In the genomic region with DNA sequence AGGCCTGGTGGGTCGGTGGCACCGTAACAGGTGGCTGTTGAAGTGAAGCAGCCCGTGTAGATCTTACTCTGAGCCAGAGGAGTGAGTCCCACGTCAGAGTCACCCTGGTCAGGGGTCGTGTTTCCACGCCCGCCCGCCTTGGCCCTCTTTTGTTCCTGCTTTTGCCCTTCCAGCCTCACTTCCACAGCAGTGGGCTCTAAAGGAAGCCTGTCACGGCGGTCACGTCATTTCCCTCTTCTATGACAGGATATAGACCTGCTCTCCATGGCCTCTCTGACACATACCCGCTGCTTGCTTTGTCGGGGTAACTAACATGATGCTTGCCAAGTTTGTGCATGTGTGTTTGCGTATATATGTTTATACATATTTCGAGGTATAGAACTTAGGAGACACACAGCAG, we compare ENCODE assay signal across 10 mouse cellular contexts. TPM values are rescaled to one million over a fixed set of nuclear protein-coding genes. Genes with fewer than 3 reads are reported as not detected.
DNase-seq lines count a peak whose midpoint lies in the region; ATAC-seq and TF ChIP-seq lines count a peak whose summit lies in the region.
"Had no signal": no experiment of that assay in that cellular context is flagged by ENCODE, and none has a peak within 500 bp of the region (broad histone marks: within the 10 kb centered on the region; RNA-seq: fewer than 3 reads in every experiment).

No protein-coding gene starts in this region.

- peak; percentile 27 for DNase-seq in embryo, embryonic 10 days (ENCODE audit: low spot score)
- DNase-seq in embryo, embryonic 10.5 days (ENCODE audit: low spot score), result no peak
- no peak for DNase-seq in layer of hippocampus, adult 2 months (ENCODE audit: low spot score in 2 of 2)
- DNase-seq in layer of hippocampus, adult 18-20 months (ENCODE audit: low spot score in 2 of 2), result no peak
- DNase-seq in lung, postnatal 4 days, result peak; percentile 47 to 55
- no peak for DNase-seq in urinary bladder, postnatal 10 days (ENCODE audit: low spot score)
- DNase-seq in urinary bladder, postnatal 14 days (ENCODE audit: low spot score), result no peak
- DNase-seq: right cerebral cortex, adult 18-20 months; thymus, adult 2 months had no signal

- WGBS in heart, embryonic 14.5 days, result 64% methylated on average over 15 of the region's 15 CpGs

- no peaks in the 10 kb centered on the region for H3K27me3 ChIP-seq in heart, embryonic 14.5 days (ENCODE audit: control insufficient read depth, insufficient read depth, low read length)

- H3K4me1 ChIP-seq in heart, embryonic 14.5 days (ENCODE audit: control insufficient read depth in 2 of 2, insufficient read depth in 2 of 2, low read length in 2 of 2), result peaks cover 24 to 48% of the 10 kb centered on the region in 2 experiments

- no peaks in the 10 kb centered on the region for H3K36me3 ChIP-seq in heart, embryonic 14.5 days (ENCODE audit: control insufficient read depth, insufficient read depth, low read length)

- no peak for TF ChIP-seq CTCF in layer of hippocampus, adult 2 months (conservative IDR thresholded peaks at IDR 0.05)

- no peaks in the 10 kb centered on the region for H3K9me3 ChIP-seq in heart, embryonic 14.5 days (ENCODE audit: control insufficient read depth, low read length)

- peak overlapping the region; percentile 6; the same call in 1 of the 2 replicates for H3K27ac ChIP-seq in layer of hippocampus, adult 2 months
- peak overlapping the region; percentile 49 to 55; a peak in 3 of 4 replicates for H3K27ac ChIP-seq in heart, embryonic 14.5 days (replicated peaks in 1 of 2; ENCODE audit: control insufficient read depth in 1 of 2, insufficient read depth in 1 of 2, low read depth in 2 of 2, low read length in 2 of 2)

- H3K4me2 ChIP-seq in heart, embryonic 14.5 days (ENCODE audit: low read length), result peak overlapping the region; percentile 11; the same call in 1 of the 2 replicates

- no peak overlapping the region for H3K4me3 ChIP-seq in layer of hippocampus, adult 2 months
- H3K4me3 ChIP-seq in heart, embryonic 14.5 days (ENCODE audit: control insufficient read depth in 1 of 2, insufficient read depth in 1 of 2, low read depth in 1 of 2, low read length in 2 of 2), result no peak overlapping the region

- peak; percentile 61; the same call in 1 of the 2 replicates for ATAC-seq in heart, embryonic 14.5 days (ENCODE audit: insufficient number of reproducible peaks, insufficient read depth, low FRiP score, low read depth)

- H3K9ac ChIP-seq in heart, embryonic 14.5 days (ENCODE audit: low read length), result no peak overlapping the region

RNA-seq across cellular contexts. Expression of a gene that starts 17.5 kb away (rescaled TPM):
- 100 to 1,000 TPM; 127 to 130 TPM for total RNA-seq in layer of hippocampus, adult 2 months (2021)
- 100 to 1,000 TPM; 115 to 118 TPM for total RNA-seq in layer of hippocampus, adult 18-20 months (2021)
- 20.3 and 22.2 TPM in 2 replicates for polyA plus RNA-seq in heart, embryonic 14.5 days (2014; fragmentation: Nextera tagmentation; extraction: Ambion mirVana)

Comparison
In these comparisons a context has a peak if more than half of its experiments do, and no peak if none do; other contexts are left out.
1. DNase-seq: peak in embryo, embryonic 10 days (single experiment) and lung, postnatal 4 days (2 of 2); none in embryo, embryonic 10.5 days (single experiment), layer of hippocampus, adult 2 months (0 of 2), layer of hippocampus, adult 18-20 months (0 of 2), urinary bladder, postnatal 10 days (single experiment) and urinary bladder, postnatal 14 days (single experiment).